Mouse (Mus musculus) limb, embryonic 10.5 days (tissue): ENCODE results near the gene Nckap5. TPM values are rescaled to one million over a fixed set of nuclear protein-coding genes. Genes with fewer than 3 reads are reported as not detected.
"Not testable (repeated sequence)": the region's sequence is repeated elsewhere in the genome, so short reads cannot be mapped to it uniquely, and the experiment has no call there.

Source experiments
- DNase-seq: peaks from one replicate; pipeline ENCODE4 v3.0.0-alpha.2; 2017; ENCODE audit warnings: low spot score
- H3K27ac ChIP-seq: fragments of 300-500 bp; sonication (generic); 2 replicates; pipeline ENCODE4 v1.5.1; 2016; ENCODE audit warnings: mild to moderate bottlenecking
- H3K27me3 ChIP-seq: fragments of 300-500 bp; sonication (generic); 2 replicates; pipeline ENCODE4 v1.6.1; 2016; ENCODE audit warnings: low read depth, mild to moderate bottlenecking; ENCODE audit not compliant: poor library complexity, severe bottlenecking
- H3K36me3 ChIP-seq: fragments of 300-500 bp; sonication (generic); 2 replicates; pipeline ENCODE4 v1.6.1; 2016; ENCODE audit warnings: mild to moderate bottlenecking, moderate library complexity
- H3K4me1 ChIP-seq: fragments of 300-500 bp; sonication (generic); 2 replicates; pipeline ENCODE4 v1.6.1; 2016
- H3K4me3 ChIP-seq: fragments of 300-500 bp; sonication (generic); 2 replicates; pipeline ENCODE4 v1.5.1; 2016; ENCODE audit warnings: mild to moderate bottlenecking, moderate library complexity
- H3K9me3 ChIP-seq: fragments of 300-500 bp; sonication (generic); replicated peaks from 2 replicates; pipeline ENCODE4 v1.6.1; 2016; ENCODE audit warnings: mild to moderate bottlenecking
- WGBS: fragments of 180-500 bp; shearing (Covaris S2); methylation state at CpG from one replicate; pipeline ENCODE4 v1.1.7; 2016; 5-methylcytosine and 5-hydroxymethylcytosine counted together
- polyA plus RNA-seq: library from polyadenylated mRNA; unstranded; fragments of >200 nt; fragmentation: Nextera tagmentation; extraction: Ambion mirVana; gene quantifications from 2 replicates; pipeline ENCODE4 v1.2.1, GENCODE M21; 2016

The Nckap5 gene
- polyA plus RNA-seq, 1 experiment from 2014 or later = 1.8 TPM

GRCm38 (mm10) chr1:126094346-126094745, 736.3 kb downstream of the Nckap5 start:
- no peaks in the 10 kb centered on the region for H3K9me3 ChIP-seq
- H3K27me3 ChIP-seq = no peaks in the 10 kb centered on the region
- H3K4me1 ChIP-seq = no peaks in the 10 kb centered on the region
- no peak for DNase-seq
- H3K4me3 ChIP-seq = no peak overlapping the region
- WGBS = 88% methylated on average over 4 of the region's 4 CpGs
- H3K36me3 ChIP-seq = no peaks in the 10 kb centered on the region
- H3K27ac ChIP-seq = no peak overlapping the region

GRCm38 (mm10) chr1:126091979-126092378, 738.6 kb downstream of the Nckap5 start:
- H3K4me1 ChIP-seq, H3K27ac ChIP-seq, H3K9me3 ChIP-seq, H3K27me3 ChIP-seq, H3K36me3 ChIP-seq, H3K4me3 ChIP-seq, DNase-seq: not testable (repeated sequence)
- WGBS = 88% methylated on average over 2 of the region's 2 CpGs

GRCm38 (mm10) chr1:126087181-126087580, 743.4 kb downstream of the Nckap5 start:
- no peak overlapping the region for H3K4me3 ChIP-seq
- no peaks in the 10 kb centered on the region for H3K36me3 ChIP-seq
- no peak overlapping the region for H3K27ac ChIP-seq
- H3K4me1 ChIP-seq = no peaks in the 10 kb centered on the region
- 93% methylated on average over 7 of the region's 7 CpGs for WGBS
- no peaks in the 10 kb centered on the region for H3K9me3 ChIP-seq
- no peak for DNase-seq
- H3K27me3 ChIP-seq = no peaks in the 10 kb centered on the region

GRCm38 (mm10) chr1:126076312-126076711, 754.3 kb downstream of the Nckap5 start:
- no peaks in the 10 kb centered on the region for H3K9me3 ChIP-seq
- 65% methylated on average over 4 of the region's 4 CpGs for WGBS
- no peaks in the 10 kb centered on the region for H3K4me1 ChIP-seq
- H3K27me3 ChIP-seq = no peaks in the 10 kb centered on the region
- H3K36me3 ChIP-seq = no peaks in the 10 kb centered on the region
- H3K4me3 ChIP-seq = no peak overlapping the region
- no peak overlapping the region for H3K27ac ChIP-seq
- no peak for DNase-seq

GRCm38 (mm10) chr1:126070861-126071260, 759.7 kb downstream of the Nckap5 start:
- Histone ChIP-seq H3K4me1 (no peaks in the 10 kb centered on the region), H3K36me3 (no peaks in the 10 kb centered on the region), H3K4me3 (no peak overlapping the region), H3K27me3 (no peaks in the 10 kb centered on the region), H3K27ac (no peak overlapping the region), H3K9me3 (no peaks in the 10 kb centered on the region)
- 84% methylated on average over 2 of the region's 2 CpGs for WGBS
- no peak for DNase-seq

GRCm38 (mm10) chr1:126051491-126051890, 779.1 kb downstream of the Nckap5 start:
- Histone ChIP-seq H3K4me3 (no peak overlapping the region), H3K27me3 (no peaks in the 10 kb centered on the region), H3K36me3 (no peaks in the 10 kb centered on the region), H3K27ac (no peak overlapping the region), H3K4me1 (0 out of 2 replicates have a peak, but pooled peaks cover 3% of the 10 kb centered on the region), H3K9me3 (no peaks in the 10 kb centered on the region)
- DNase-seq = no peak
- 72% methylated on average over 3 of the region's 3 CpGs for WGBS

GRCm38 (mm10) chr1:126042886-126043285, 787.7 kb downstream of the Nckap5 start:
- H3K36me3 ChIP-seq = no peaks in the 10 kb centered on the region
- no peaks in the 10 kb centered on the region for H3K9me3 ChIP-seq
- no peak overlapping the region for H3K4me3 ChIP-seq
- WGBS = 93% methylated on average over 5 of the region's 5 CpGs
- H3K4me1 ChIP-seq = no peaks in the 10 kb centered on the region
- DNase-seq = no peak
- H3K27ac ChIP-seq = no peak overlapping the region
- H3K27me3 ChIP-seq = no peaks in the 10 kb centered on the region

GRCm38 (mm10) chr1:126027536-126027935, 803.1 kb downstream of the Nckap5 start:
- WGBS = 92% methylated on average over 8 of the region's 8 CpGs
- H3K27me3 ChIP-seq = no peaks in the 10 kb centered on the region
- no peak for DNase-seq
- H3K27ac ChIP-seq = no peak overlapping the region
- no peak overlapping the region for H3K4me3 ChIP-seq
- H3K4me1 ChIP-seq = no peaks in the 10 kb centered on the region
- no peaks in the 10 kb centered on the region for H3K36me3 ChIP-seq
- no peaks in the 10 kb centered on the region for H3K9me3 ChIP-seq

GRCm38 (mm10) chr1:126024518-126024917, 806.1 kb downstream of the Nckap5 start:
- no peak for DNase-seq
- no peaks in the 10 kb centered on the region for H3K9me3 ChIP-seq
- no peaks in the 10 kb centered on the region for H3K4me1 ChIP-seq
- no peaks in the 10 kb centered on the region for H3K27me3 ChIP-seq
- no peaks in the 10 kb centered on the region for H3K36me3 ChIP-seq
- no peak overlapping the region for H3K4me3 ChIP-seq
- whole genome bisulfite sequencing = 90% methylated on average over 6 of the region's 6 CpGs
- H3K27ac ChIP-seq = no peak overlapping the region

GRCm38 (mm10) chr1:126022959-126023358, 807.6 kb downstream of the Nckap5 start:
- Histone ChIP-seq H3K4me3 (no peak overlapping the region), H3K9me3 (no peaks in the 10 kb centered on the region), H3K36me3 (no peaks in the 10 kb centered on the region), H3K4me1 (no peaks in the 10 kb centered on the region), H3K27ac (no peak overlapping the region), H3K27me3 (no peaks in the 10 kb centered on the region)
- no peak for DNase-seq
- 50% methylated on average over 10 of the region's 10 CpGs for WGBS

GRCm38 (mm10) chr1:126018654-126019053, 811.9 kb downstream of the Nckap5 start:
- H3K4me1 ChIP-seq, H3K4me3 ChIP-seq, H3K36me3 ChIP-seq, DNase-seq, H3K27ac ChIP-seq, H3K27me3 ChIP-seq, H3K9me3 ChIP-seq: not testable (repeated sequence)
- WGBS = 65% methylated on average over 6 of the region's 6 CpGs

GRCm38 (mm10) chr1:126011661-126012091, 818.9 kb downstream of the Nckap5 start:
- Histone ChIP-seq H3K27me3 (no peaks in the 10 kb centered on the region), H3K27ac (no peak overlapping the region), H3K4me3 (no peak overlapping the region), H3K36me3 (no peaks in the 10 kb centered on the region), H3K4me1 (no peaks in the 10 kb centered on the region), H3K9me3 (no peaks in the 10 kb centered on the region)
- WGBS = 85% methylated on average over 5 of the region's 5 CpGs
- no peak for DNase-seq

- no peak overlapping the region for H3K27ac ChIP-seq
- no peaks in the 10 kb centered on the region for H3K27me3 ChIP-seq
- H3K4me3 ChIP-seq = no peak overlapping the region
- no peaks in the 10 kb centered on the region for H3K36me3 ChIP-seq
- no peaks in the 10 kb centered on the region for H3K9me3 ChIP-seq
- H3K4me1 ChIP-seq = no peaks in the 10 kb centered on the region
- WGBS = 89% methylated on average over 4 of the region's 4 CpGs
- DNase-seq = no peak
These were observed 823.0 kb downstream of the Nckap5 start for GRCm38 (mm10) chr1:126007571-126007970.

GRCm38 (mm10) chr1:126005672-126006071, 824.9 kb downstream of the Nckap5 start:
- Histone ChIP-seq H3K4me3 (no peak overlapping the region), H3K36me3 (no peaks in the 10 kb centered on the region), H3K27ac (no peak overlapping the region), H3K4me1 (no peaks in the 10 kb centered on the region), H3K9me3 (no peaks in the 10 kb centered on the region), H3K27me3 (no peaks in the 10 kb centered on the region)
- DNase-seq = no peak
- WGBS = 69% methylated on average over 5 of the region's 5 CpGs
